Mouse (Mus musculus) ovary, adult 18-20 months (tissue): ENCODE data around the gene Isyna1.
"Not testable (repeated sequence)": the region's sequence is repeated elsewhere in the genome, so short reads cannot be mapped to it uniquely, and the experiment has no call there.

Experiments used
- DNase-seq: peaks from one replicate; pipeline ENCODE4 v3.0.0; 2022; ENCODE audit warnings: low spot score, mixed read lengths

Isyna1 gene

DNA sequence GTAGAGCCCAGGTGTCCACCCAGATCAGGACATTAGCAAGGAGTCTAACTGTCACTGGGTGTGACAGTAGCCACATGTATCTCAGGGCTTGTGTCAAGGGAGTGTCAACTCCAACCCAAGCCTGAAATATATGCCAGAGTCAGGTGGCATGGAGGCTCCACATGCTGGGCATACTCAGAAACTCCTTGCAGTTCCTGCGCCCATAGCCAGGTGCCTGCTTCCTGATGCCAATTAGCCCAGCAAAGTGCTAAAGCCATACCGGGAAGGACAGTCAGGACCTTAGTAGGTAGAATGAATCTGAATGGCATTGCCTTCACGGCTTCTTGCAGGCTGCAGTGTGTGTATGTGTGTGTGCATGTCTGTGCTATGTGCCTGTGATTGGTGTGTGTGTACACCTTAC is 17.0 kb upstream of the Isyna1 start:
- DNase-seq = no peak

DNA sequence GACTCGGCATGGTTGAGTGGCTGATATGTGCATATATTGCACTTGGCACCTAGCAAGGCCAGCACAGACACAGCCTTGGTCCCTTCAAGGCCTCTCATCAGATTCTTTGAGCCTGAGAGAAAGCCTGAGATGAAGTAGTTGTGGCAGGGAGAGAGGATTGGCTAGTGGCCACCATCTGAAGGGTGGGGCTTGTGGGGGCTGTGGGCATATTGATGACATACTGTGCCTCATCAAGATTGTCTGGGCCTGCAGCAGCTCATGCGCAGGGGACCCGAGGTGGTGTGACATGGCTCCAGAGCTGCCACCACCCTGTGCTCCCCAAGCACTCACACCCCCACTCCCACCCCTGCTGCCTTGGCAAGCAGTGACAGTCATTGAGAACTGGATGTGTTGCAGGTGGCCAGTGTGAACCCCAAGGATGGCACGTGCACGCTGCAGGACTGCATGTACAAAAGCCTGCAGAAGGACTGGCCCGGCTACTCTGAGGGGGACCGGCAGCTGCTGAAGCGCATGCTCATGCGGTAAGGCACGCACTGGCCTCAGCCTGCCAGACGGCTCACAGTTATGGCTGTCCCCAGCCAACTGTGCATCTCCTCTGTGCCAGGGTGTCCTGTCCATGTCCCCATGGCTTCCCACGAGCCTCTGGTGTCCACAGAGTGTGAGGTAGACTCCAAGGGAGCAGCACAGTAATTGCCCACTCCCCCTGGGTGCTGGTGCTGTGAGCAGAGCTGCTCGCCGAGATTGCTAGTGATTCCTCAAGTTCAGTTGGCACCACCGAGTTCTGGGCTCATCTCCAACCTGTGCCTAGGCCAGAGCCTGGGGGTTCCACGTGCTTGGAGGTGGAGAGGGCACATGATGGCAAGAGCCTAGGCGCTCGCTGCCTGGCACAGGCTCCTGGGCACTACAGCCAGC is 10.4 kb upstream of the Isyna1 start:
- DNase-seq = no peak

DNA sequence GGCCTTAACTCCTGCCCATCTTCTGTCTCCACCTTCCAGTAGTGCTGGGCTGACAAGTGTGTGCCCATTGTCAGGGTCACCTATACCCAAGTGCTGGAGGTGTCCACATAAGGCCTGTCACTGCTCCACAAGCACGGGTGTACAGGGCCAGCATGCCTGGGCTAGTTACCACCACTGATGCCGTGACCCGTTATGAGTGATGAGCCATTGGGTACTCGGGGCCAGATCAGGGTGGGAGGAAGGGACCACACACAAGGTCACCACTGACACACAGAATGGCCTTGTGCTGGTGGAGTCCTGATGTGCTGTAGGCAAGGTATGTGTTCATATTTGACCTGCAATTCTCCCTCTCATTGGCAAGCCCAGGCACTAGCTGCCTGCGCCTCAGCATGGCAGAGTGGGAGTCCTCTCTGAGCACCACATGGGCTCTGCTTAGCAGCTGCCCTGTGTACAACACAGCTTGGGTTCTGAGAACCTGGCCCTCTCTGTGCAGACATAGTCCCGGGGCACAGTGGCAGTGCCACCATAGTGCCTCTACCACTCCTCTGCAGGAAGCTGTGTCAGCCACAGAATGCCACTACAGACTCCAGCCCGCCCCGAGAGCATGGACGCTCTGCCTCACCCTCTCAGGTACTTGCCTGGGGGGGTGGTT is 9.4 kb upstream of the Isyna1 start:
- no peak for DNase-seq

DNA sequence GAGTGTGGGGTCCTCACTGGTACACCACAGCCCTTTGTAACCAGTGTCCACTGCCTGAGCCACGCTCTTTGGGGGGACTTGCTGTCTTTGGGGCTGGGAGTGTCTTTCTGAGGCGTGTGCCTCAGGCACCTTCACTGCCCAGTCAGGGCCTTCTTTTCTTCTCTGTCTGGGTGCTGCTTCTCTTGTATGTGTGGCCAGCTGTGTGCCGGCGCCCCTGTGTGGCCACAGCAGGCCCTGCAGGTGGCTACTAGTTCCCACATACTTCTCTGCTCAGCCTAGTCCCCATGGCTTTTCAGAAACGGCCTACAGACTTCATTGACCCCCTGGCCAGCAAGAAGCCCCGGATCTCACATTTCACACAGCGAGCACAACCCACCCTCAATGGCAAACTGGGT is 8.9 kb upstream of the Isyna1 start:
- DNase-seq = no peak

DNA sequence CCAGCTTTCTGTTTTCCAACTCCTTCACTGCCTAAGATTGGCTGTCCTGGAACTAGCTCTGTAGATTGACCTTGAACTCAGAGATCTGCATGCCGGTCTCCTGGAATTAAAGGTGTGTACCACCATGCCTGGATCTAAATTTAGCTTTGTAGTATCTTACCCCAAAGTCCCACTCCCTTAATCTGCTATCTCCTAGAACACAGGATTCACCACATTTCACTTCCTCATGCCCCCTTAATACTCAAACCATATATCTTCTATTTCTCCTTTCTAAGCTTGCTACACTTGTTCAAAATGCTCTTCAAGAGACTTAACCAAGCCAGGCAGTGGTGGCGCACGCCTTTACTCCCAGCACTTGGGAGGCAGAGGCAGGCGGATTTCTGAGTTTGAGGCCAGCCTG is 6.2 kb upstream of the Isyna1 start:
- DNase-seq = not testable (repeated sequence)

DNA sequence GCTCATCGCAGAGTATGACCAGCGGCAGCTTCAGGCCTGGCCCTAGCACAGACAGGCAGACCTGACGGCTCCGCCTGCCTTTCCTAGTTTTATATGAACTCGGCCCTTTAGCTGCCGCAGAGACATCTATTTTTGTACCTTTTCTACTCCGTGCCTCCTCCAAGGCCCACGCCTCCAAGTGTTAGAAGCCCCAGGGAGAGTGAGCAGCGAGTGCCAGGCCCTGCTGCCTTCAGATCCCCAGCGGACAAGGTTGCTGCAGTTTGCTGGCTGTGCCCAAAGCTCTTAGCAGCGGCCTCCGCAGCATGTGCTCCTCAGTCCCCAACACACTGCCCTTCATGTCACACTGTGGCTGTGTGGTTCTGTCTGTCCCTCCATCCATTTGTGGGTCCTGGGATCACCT is 2.6 kb upstream of the Isyna1 start:
- no peak for DNase-seq

DNA sequence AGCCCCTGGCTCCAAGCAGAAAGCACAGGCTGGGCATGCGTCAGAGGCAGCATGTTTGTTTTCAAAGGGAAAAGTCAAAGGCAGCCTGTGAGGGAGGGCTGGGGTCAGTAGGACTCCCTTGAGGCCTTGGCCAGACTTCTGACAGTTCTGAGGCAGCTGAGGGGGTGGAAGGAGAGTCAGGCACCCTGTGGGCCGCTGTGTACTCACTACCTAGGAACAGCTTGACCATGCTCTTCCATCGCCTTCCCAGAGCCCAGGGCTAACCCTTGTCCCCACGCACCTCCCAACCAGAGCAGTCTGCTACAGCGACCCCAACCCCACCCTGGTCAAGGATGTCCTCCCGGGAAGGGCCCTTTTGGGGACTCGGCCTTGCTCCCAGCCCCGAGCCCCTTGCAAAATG is 1.0 kb upstream of the Isyna1 start:
- DNase-seq = peak; percentile 83

DNA sequence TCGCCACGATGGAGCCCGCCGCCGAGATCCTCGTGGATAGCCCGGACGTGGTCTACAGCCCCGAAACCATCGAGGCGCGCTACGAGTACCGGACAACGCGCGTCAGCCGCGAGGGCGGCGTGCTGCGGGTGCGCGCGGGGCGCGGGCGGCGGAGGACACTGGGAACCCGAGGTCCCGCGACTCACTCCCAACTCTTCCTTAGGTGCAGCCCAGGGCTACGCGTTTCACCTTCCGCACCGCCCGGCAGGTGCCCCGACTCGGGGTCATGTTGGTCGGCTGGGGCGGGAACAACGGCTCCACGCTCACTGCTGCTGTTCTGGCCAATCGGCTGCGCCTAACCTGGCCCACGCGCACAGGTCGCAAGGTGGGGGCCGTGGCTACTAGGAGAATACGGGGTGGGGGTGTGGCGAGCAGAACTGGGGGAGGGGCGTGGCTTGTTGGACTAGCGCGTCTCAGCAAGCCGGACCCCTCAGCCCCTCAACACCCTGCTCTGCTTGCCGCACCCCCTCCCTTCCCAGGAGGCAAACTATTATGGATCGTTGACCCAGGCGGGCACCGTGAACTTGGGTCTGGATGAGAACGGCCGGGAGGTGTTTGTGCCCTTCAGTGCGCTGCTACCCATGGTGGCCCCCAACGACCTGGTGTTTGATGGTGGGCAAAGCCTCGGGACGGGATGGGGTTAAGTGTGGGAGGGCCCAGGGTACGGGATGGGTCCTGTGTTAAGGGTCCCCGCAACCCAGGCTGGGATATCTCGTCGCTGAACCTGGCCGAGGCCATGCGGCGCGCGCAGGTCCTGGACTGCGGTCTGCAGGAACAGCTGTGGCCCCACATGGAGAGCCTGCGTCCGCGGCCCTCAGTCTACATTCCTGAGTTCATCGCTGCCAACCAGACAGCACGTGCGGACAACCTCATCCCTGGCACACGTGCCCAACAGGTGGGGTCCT is 720 bp downstream of the Isyna1 start:
- no peak for DNase-seq

DNA sequence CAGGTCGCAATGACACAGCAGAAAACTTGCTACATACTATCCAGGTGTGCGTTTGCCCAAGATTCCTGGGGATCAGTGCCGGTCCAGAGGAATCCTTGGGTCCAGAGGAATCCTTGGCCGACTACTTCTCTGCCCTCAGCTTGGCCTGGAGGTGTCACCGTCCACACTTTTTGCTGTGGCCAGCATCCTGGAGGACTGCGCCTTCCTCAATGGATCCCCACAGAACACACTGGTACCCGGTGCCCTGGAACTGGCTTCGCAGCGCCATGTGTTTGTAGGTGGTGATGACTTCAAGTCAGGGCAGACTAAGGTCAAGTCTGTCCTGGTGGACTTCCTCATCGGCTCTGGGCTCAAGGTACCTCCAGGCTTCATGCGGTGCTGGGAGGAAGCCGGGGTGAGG is 1.6 kb downstream of the Isyna1 start:
- DNase-seq = no peak

DNA sequence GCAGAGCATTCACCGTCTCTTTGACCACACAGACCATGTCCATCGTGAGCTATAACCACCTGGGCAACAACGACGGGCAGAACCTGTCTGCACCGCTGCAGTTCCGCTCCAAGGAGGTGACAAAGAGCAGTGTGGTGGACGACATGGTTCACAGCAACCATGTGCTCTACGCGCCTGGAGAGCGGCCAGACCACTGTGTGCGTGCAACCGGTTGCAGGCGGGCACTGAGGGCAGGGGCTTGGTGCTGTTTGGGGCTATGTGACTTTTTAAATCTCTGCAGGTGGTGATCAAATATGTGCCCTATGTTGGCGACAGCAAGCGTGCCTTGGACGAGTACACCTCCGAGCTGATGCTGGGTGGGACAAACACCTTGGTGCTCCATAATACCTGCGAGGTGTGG is 2.0 kb downstream of the Isyna1 start:
- DNase-seq = no peak

DNA sequence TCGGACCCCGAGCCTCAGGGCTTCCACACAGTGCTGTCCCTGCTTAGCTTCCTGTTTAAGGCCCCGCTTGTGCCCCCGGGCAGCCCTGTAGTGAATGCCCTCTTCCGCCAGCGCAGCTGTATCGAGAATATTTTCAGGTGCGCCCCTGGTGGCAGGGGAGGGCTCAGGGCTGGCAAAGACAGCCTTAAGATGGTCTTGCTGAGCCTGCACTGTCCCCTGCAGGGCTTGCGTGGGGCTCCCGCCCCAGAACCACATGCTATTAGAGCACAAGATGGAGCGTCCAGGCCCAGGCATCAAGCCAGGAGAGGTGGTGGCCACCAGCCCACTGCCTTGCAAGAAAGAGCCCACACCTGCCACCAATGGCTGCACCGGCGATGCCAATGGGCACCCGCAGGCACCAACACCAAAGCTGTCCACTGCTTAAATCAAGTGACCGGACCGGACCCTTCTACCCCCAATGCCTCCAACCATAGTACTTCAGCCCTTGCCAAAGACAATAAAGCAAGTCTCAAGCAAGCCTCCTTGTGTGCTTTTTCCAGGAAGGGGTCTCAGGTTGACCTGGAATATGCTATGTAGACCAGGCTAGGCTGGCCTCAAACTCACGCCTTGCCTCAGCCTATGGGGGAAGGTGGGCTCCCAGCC is 2.7 kb downstream of the Isyna1 start:
- no peak for DNase-seq

DNA sequence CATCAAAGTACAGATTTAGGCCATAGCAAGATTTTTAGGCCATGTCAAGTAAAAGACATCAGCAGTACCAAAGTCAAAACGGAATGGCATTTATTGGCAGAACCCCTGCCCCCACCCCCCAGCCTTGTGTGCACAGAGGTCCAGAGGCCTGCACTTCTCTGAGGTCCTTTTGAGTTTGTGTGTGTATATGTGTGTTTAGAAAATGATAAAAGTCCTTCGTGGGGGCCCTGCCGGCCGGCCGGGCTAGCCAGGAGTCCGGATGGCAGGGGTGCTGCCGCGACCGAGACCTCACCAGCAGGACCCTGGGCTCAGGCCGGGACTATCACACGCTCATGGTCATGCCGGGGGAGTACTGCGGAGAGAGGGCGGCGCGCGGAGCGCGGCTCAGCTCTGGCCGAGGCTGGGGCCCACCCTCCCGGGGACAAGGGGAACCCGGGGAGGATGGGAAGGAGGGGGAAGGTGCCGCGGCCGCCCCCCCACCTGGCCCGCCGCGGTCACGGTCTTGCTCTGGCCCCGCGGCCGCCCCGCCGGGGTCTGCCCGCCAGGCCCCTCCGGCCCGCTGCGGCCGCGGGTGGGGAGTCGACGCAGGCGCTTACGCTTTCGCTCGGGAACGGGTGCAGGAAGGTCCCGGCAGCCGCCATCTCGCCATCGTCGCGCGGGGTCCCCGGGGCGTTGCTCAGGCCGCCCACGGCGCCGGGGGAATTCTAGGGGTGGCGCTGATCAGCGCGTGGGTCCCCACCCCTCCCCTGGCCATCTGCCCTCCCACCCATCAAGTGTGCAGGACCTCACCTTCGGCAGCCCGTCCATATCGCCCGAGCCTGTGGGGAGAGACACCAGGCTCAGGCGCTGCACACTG is 3.5 kb downstream of the Isyna1 start:
- DNase-seq = no peak

DNA sequence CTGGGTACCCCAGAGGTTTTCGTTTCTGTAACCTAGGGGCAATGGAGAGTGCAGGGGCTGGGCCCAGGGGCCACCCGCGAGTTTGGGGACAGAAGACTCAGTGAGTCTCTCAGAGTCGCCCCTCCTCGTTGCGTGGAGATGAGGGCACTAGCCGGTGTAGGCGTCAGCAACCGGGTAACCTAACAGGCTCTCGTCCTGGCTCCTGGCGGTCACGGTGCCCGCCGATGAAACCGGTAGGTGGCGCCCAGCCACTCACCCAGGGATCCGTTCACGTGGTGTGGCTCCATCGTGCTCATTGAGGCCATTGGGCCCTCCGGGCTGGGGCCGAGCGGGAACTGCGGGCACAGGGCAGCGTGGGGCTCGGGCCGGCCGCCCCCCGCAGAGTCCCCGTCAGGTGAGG is 4.1 kb downstream of the Isyna1 start:
- DNase-seq = peak; percentile 74

DNA sequence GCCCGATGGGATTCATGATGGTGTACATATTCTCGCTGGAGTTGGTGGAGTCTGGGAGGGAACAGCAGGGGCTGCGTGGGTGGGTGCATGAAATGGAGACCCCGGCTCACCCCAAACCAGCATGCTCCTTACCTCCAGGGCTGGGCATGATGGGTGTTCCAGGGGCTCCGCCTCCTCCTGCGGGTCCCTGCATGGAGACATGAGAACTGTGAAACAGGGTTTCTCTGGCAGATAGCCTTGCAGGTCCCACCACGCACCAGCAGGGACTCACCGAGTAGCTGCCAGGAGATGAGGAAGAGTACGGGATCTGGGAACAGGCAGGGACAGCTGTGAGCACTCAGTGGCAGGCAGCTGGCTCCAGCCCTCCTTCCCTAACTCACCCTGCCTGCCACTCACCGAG is 4.5 kb downstream of the Isyna1 start:
- DNase-seq = no peak

DNA sequence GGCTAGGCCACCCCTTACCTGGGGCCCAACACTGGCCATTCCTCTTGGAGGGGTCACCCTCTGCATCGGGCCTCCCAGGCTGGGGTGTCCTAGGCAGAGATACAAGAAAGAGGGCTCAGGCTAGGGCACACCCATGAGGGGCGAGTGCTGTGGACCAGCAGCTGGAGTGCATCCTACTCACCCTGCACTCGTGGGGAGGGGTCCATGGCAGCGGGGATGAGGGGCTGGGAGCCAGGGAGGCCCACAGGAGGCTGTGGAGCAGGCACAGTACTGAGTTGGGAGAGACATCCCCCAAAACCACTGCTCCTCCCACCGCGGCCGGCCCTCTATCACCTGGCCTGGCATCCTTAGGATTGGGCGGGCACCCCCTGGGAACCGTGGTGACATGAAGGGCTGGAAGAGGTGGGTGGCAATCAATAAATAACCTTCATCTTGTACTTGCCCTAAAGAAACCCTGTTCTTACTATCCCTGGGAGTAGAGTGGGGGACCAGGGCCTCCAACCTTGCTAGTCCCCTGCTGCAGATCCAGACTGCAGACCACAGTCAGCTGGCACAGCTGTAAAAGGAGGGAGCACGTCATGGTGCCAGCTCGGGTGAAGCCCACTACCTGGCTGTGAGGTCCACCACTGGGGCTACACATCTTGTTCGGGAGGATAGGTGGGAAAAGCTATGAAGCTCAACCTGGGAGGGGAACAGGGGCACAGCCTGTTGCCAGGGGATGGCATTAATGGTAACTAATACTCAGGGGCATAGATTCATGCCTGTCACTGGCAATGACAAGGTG is 5.5 kb downstream of the Isyna1 start:
- no peak for DNase-seq

DNA sequence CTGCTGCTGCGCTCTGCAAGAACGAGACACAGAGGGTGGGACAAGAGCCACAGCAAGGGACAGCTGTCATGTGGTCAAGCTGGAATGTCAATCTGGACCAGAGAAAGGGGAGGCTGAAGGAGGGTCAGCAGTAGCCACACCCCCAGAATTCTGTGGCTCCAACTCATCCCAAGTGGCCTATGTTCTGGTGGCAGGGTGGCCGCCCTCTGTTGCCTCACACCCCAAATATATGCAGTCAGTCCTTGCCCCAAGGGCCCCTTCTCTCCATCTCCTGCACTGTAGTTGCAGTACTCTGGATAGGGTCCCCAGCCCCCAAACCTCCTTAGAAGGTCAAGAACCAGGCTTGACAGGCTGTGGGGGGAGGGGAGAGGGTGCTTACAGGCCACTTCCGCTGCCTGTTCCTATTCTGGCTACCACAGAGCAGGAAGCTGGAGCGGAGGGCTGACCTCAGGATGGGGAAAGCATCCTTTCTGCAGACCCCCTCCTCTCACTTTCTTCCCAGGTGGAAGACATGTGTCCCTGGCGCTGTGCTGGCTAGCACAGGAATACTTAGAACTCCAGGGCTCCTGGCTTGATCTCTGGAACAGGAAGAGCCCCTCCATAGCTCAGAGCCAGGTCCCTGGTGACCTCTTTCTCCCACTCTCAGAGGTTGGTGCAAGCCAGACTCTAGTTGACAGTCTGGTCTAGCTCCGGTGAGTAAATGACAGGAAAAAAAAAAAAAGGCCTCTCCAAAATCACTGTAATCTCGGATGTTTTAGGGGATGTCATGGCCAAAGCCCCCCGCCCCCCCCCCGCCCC is 6.5 kb downstream of the Isyna1 start:
- DNase-seq = no peak

DNA sequence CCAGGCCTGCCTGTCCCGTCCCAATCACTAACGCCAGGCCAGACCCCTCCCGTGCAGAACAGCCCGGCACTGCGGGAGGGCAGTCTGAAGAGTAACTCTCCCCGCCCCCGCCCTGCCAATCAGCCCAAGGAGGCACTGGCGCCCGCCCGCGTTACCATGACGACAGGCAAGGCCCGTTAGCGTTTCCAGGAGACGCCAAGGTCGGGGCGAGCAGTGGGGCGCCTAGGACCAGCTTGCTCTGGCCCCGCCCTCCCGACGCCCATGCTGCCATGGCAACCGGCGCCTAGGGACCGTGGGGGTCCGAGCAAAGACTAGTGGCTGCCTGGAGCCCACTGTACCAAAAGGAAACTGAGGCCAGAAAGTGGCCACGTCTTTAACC is 7.1 kb downstream of the Isyna1 start:
- peak; percentile 92 for DNase-seq

DNA sequence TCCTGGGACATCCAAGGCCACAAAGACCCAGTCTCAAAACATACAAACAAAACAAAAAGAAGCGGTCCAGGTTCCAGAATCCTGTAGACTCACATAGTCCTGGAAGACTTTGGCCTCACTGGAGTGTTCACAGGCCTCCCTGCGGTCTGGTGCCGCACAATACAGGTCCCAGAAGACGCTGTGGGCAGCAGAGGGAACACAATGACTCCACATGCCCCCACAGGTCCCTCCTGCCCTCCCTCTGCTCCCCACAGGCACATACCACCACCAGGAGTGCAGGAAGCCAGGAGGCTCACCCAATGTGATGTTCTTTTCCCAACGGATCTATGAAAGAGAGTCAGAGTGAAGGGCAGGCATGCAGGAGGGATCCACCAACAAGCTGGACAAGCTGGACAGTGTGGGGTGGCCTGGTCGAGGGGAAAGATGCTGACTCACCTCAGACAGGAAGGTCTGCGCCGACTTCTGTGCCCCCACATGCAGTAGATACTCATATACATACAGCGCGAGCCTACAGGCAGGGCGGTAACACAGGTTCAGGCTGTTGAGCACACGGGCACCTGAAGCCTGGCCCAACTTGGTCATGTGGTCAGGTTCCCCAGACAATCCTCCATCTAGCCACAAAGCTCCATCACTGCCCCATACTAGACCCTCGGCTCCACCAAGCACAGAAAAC is 8.1 kb downstream of the Isyna1 start:
- DNase-seq = no peak

DNA sequence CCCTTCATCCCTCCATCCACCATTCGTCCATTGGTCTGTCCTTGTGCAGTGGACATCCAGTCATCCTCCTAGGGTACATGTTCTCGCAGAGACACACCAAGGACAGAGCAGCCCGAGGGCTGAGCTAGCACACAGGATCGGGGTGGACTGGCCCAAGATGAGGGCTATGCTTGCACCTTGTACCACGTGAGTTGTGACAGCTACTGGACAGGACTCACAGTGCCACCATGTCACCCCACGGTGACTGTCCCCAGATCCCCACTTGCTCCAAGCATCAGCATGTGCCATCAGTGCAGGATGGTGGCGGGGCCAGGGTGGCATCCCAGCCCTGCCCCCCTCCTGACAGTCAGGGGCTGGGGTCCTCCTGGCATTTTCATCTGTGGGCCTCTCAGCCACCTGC is 10.4 kb downstream of the Isyna1 start:
- DNase-seq = no peak
